Mouse (Mus musculus): ENCODE data around the gene Ormdl3. TPM values are rescaled to one million over a fixed set of nuclear protein-coding genes. Genes with fewer than 3 reads are reported as not detected.

Gene Ormdl3
- polyA plus RNA-seq, 1 experiment from 2014 or later: 24.7 TPM

- Histone ChIP-seq H3K9ac (ENCODE audit: low read length) (no peak overlapping the region), H3K4me3 (ENCODE audit: low read depth, low read length) (no peak overlapping the region), H3K4me1 (ENCODE audit: control insufficient read depth, insufficient read depth, low read length) (no peaks in the 10 kb centered on the region; the same call in 1 of the 2 replicates), H3K9me3 (replicated peaks; ENCODE audit: control insufficient read depth, low read length) (no peaks in the 10 kb centered on the region; the same call in 1 of the 2 replicates), H3K36me3 (ENCODE audit: control insufficient read depth, insufficient read depth, low read length) (no peaks in the 10 kb centered on the region), H3K27me3 (replicated peaks; ENCODE audit: control insufficient read depth, insufficient read depth, low read length) (peaks cover 22% of the 10 kb centered on the region), H3K27ac (ENCODE audit: low read depth, low read length) (no peak overlapping the region), H3K4me2 (ENCODE audit: low read length) (no peak overlapping the region)
- 84% methylated on average over 5 of the region's 5 CpGs for WGBS
- ATAC-seq (no peak), DNase-seq (ENCODE audit: low spot score) (no peak)
Observed at GRCm38 (mm10) chr11:98540319-98540718, 46.8 kb downstream of the Ormdl3 start.

- Histone ChIP-seq H3K27me3 (replicated peaks; ENCODE audit: control insufficient read depth, insufficient read depth, low read length) (peaks cover 6% of the 10 kb centered on the region; the same call in 1 of the 2 replicates), H3K27ac (ENCODE audit: low read depth, low read length) (no peak overlapping the region), H3K4me2 (ENCODE audit: low read length) (no peak overlapping the region), H3K4me1 (ENCODE audit: control insufficient read depth, insufficient read depth, low read length) (no peaks in the 10 kb centered on the region), H3K9me3 (replicated peaks; ENCODE audit: control insufficient read depth, low read length) (no peaks in the 10 kb centered on the region; the same call in 1 of the 2 replicates), H3K36me3 (ENCODE audit: control insufficient read depth, insufficient read depth, low read length) (no peaks in the 10 kb centered on the region), H3K9ac (ENCODE audit: low read length) (no peak overlapping the region), H3K4me3 (ENCODE audit: low read depth, low read length) (no peak overlapping the region)
- DNase-seq (ENCODE audit: low spot score): no peak
- ATAC-seq: no peak
Observed at GRCm38 (mm10) chr11:98537480-98538034, 49.6 kb downstream of the Ormdl3 start.

Other genes starting within 250 kb of the Ormdl3 start
- gene Ppp1r1b, start 239.0 kb downstream of the Ormdl3 start, polyA plus RNA-seq (2014; fragmentation: Nextera tagmentation; extraction: Ambion mirVana): 33.1 and 42.2 TPM in 2 replicates
- 43.8 and 46.6 TPM in 2 replicates for gene Stard3, start 229.0 kb downstream of the Ormdl3 start, polyA plus RNA-seq (2014; fragmentation: Nextera tagmentation; extraction: Ambion mirVana)
- gene Tcap, start 203.6 kb downstream of the Ormdl3 start, polyA plus RNA-seq (2014; fragmentation: Nextera tagmentation; extraction: Ambion mirVana): 0.23 TPM in 1 of 2 replicates, not detected in the other
- 0.32 and 0.36 TPM in 2 replicates for gene Pnmt, start 200.9 kb downstream of the Ormdl3 start, polyA plus RNA-seq (2014; fragmentation: Nextera tagmentation; extraction: Ambion mirVana)
- 6.1 and 6.9 TPM in 2 replicates for gene Pgap3, start 186.9 kb downstream of the Ormdl3 start, polyA plus RNA-seq (2014; fragmentation: Nextera tagmentation; extraction: Ambion mirVana)
- gene Erbb2, start 174.9 kb downstream of the Ormdl3 start, polyA plus RNA-seq (2014; fragmentation: Nextera tagmentation; extraction: Ambion mirVana): 5.6 and 5.9 TPM in 2 replicates
- 279 and 290 TPM in 2 replicates for gene Mien1, start 148.4 kb downstream of the Ormdl3 start, polyA plus RNA-seq (2014; fragmentation: Nextera tagmentation; extraction: Ambion mirVana)
- gene Grb7, start 141.0 kb downstream of the Ormdl3 start, polyA plus RNA-seq (2014; fragmentation: Nextera tagmentation; extraction: Ambion mirVana): 0.38 and 0.41 TPM in 2 replicates
- gene Ikzf3, start 41.3 kb downstream of the Ormdl3 start, polyA plus RNA-seq (2014; fragmentation: Nextera tagmentation; extraction: Ambion mirVana): not detected in 2 replicates
- not detected in 2 replicates for gene Zpbp2, start 36.3 kb downstream of the Ormdl3 start, polyA plus RNA-seq (2014; fragmentation: Nextera tagmentation; extraction: Ambion mirVana)
- gene Lrrc3c, start 10.9 kb upstream of the Ormdl3 start, polyA plus RNA-seq (2014; fragmentation: Nextera tagmentation; extraction: Ambion mirVana): not detected in 2 replicates
- 0.88 and 1.3 TPM in 2 replicates for gene Gm12355, start 38.3 kb upstream of the Ormdl3 start, polyA plus RNA-seq (2014; fragmentation: Nextera tagmentation; extraction: Ambion mirVana)
- gene Gsdma3, start 39.0 kb upstream of the Ormdl3 start, polyA plus RNA-seq (2014; fragmentation: Nextera tagmentation; extraction: Ambion mirVana): not detected in 2 replicates
- gene Gsdma2, start 59.4 kb upstream of the Ormdl3 start, polyA plus RNA-seq (2014; fragmentation: Nextera tagmentation; extraction: Ambion mirVana): not detected in 2 replicates
- not detected in 2 replicates for gene Gsdma, start 77.0 kb upstream of the Ormdl3 start, polyA plus RNA-seq (2014; fragmentation: Nextera tagmentation; extraction: Ambion mirVana)
- gene Psmd3, start 95.2 kb upstream of the Ormdl3 start, polyA plus RNA-seq (2014; fragmentation: Nextera tagmentation; extraction: Ambion mirVana): 121 and 144 TPM in 2 replicates
- gene Csf3, start 113.9 kb upstream of the Ormdl3 start, polyA plus RNA-seq (2014; fragmentation: Nextera tagmentation; extraction: Ambion mirVana): not detected in 2 replicates
- gene Med24, start 142.1 kb upstream of the Ormdl3 start, polyA plus RNA-seq (2014; fragmentation: Nextera tagmentation; extraction: Ambion mirVana): 76.0 and 85.9 TPM in 2 replicates
- gene Thra, start 153.3 kb upstream of the Ormdl3 start, polyA plus RNA-seq (2014; fragmentation: Nextera tagmentation; extraction: Ambion mirVana): 164 and 199 TPM in 2 replicates
- gene Nr1d1, start 188.0 kb upstream of the Ormdl3 start, polyA plus RNA-seq (2014; fragmentation: Nextera tagmentation; extraction: Ambion mirVana): 2.2 and 3.1 TPM in 2 replicates
- 19.3 and 20.5 TPM in 2 replicates for gene Msl1, start 208.1 kb upstream of the Ormdl3 start, polyA plus RNA-seq (2014; fragmentation: Nextera tagmentation; extraction: Ambion mirVana)
- 41.0 and 45.0 TPM in 2 replicates for gene Casc3, start 217.5 kb upstream of the Ormdl3 start, polyA plus RNA-seq (2014; fragmentation: Nextera tagmentation; extraction: Ambion mirVana)
- 3.0 and 4.5 TPM in 2 replicates for gene Rapgefl1, start 249.4 kb upstream of the Ormdl3 start, polyA plus RNA-seq (2014; fragmentation: Nextera tagmentation; extraction: Ambion mirVana)

All from forebrain, embryonic 14.5 days (tissue).